Mouse (Mus musculus) MEL (cell line): ENCODE measurements around the gene Ppcdc.

ENCODE experiments used
- CTCF ChIP-seq, 3 experiments: IDR thresholded peaks in 2 of 3; conservative IDR thresholded peaks in 1 of 3; 2 replicates each; pipeline ENCODE4 v1.5.1; 2011 to 2012; ENCODE audit warnings: low read length in 3 of 3, low read depth in 2 of 3, mild to moderate bottlenecking in 2 of 3, improper control_type of control experiment in 1 of 3, inconsistent platforms in 1 of 3, mixed read lengths in 1 of 3, moderate library complexity in 1 of 3; ENCODE audit not compliant: control insufficient read depth in 1 of 3, insufficient read depth in 1 of 3, poor library complexity in 1 of 3, severe bottlenecking in 1 of 3
- POLR2A ChIP-seq, 2 experiments: IDR thresholded peaks; 2 replicates each; pipeline ENCODE4 v1.6.1; 2011 to 2012; ENCODE audit warnings: low read length in 2 of 2, mild to moderate bottlenecking in 2 of 2, control low read depth in 1 of 2, improper control_type of control experiment in 1 of 2, low read depth in 1 of 2, moderate library complexity in 1 of 2; ENCODE audit not compliant: control insufficient read depth in 1 of 2, insufficient read depth in 1 of 2, poor library complexity in 1 of 2

- no peak for TF ChIP-seq CTCF (IDR thresholded peaks at IDR 0.05 in 2 of 3, conservative IDR thresholded peaks at IDR 0.05 in 1 of 3; ENCODE audit: control insufficient read depth in 1 of 3, insufficient read depth in 1 of 3, low read depth in 2 of 3, low read length in 3 of 3, poor library complexity in 1 of 3, severe bottlenecking in 1 of 3)
- TF ChIP-seq POLR2A (IDR thresholded peaks at IDR 0.05; ENCODE audit: control insufficient read depth in 1 of 2, insufficient read depth in 1 of 2, low read depth in 1 of 2, low read length in 2 of 2, poor library complexity in 1 of 2): no peak
These were observed 55.3 kb downstream of the Ppcdc start for GRCm38 (mm10) chr9:57384621-57385020.
